Mouse (Mus musculus) small intestine, adult 2 months (tissue): ENCODE results near the gene Derl2. TPM values are rescaled to one million over a fixed set of nuclear protein-coding genes. Genes with fewer than 3 reads are reported as not detected.

ENCODE experiments used
- H3K27ac ChIP-seq: fragments of 200-500 bp; 2 replicates; pipeline ENCODE4 v1.5.1; 2012; ENCODE audit warnings: low read depth, low read length, control low read depth, inconsistent platforms; ENCODE audit not compliant: insufficient read depth
- H3K27me3 ChIP-seq: fragments of 200-500 bp; 2 replicates; pipeline ENCODE4 v1.6.1; 2012; ENCODE audit warnings: mild to moderate bottlenecking, moderate library complexity, low read length, inconsistent platforms; ENCODE audit not compliant: control insufficient read depth, insufficient read depth
- H3K36me3 ChIP-seq: fragments of 200-500 bp; 2 replicates; pipeline ENCODE4 v1.6.1; 2012; ENCODE audit warnings: mild to moderate bottlenecking, low read length, control low read depth, inconsistent platforms; ENCODE audit not compliant: control insufficient read depth, insufficient read depth
- H3K4me1 ChIP-seq: fragments of 200-500 bp; 2 replicates; pipeline ENCODE4 v1.6.1; 2012; ENCODE audit warnings: low read length, inconsistent platforms, mixed read lengths; ENCODE audit not compliant: control insufficient read depth, insufficient read depth, insufficient read length
- H3K4me3 ChIP-seq: fragments of 200-500 bp; 2 replicates; pipeline ENCODE4 v1.5.1; 2012; ENCODE audit warnings: low read depth, mild to moderate bottlenecking, control low read depth, inconsistent platforms, low read length, moderate library complexity
- CTCF ChIP-seq: fragments of 200-500 bp; IDR thresholded peaks from 2 replicates; pipeline ENCODE4 v1.5.1; 2012; ENCODE audit warnings: low read depth, mild to moderate bottlenecking, control low read depth, inconsistent platforms, low read length, moderate library complexity, mixed read lengths; ENCODE audit not compliant: insufficient replicate concordance, insufficient read length; ENCODE audit errors: extremely low read depth
- POLR2A ChIP-seq: fragments of 200-500 bp; IDR thresholded peaks from 2 replicates; pipeline ENCODE4 v1.6.1; 2012; ENCODE audit warnings: low read depth, mild to moderate bottlenecking, control low read depth, inconsistent platforms, low read length, moderate library complexity
- whole genome bisulfite sequencing: fragments of 180-500 bp; shearing (Covaris S2); methylation state at CpG from one replicate; pipeline ENCODE4 v1.1.7; 2018; 5-methylcytosine and 5-hydroxymethylcytosine counted together
- polyA plus RNA-seq: library from polyadenylated mRNA; depleted of rRNA; stranded (reverse); fragments of >200 nt; gene quantifications from 2 replicates; pipeline ENCODE4 v1.2.3, GENCODE M21; 2012

Gene Derl2
- polyA plus RNA-seq, 1 experiment = 4.2 TPM

DNA sequence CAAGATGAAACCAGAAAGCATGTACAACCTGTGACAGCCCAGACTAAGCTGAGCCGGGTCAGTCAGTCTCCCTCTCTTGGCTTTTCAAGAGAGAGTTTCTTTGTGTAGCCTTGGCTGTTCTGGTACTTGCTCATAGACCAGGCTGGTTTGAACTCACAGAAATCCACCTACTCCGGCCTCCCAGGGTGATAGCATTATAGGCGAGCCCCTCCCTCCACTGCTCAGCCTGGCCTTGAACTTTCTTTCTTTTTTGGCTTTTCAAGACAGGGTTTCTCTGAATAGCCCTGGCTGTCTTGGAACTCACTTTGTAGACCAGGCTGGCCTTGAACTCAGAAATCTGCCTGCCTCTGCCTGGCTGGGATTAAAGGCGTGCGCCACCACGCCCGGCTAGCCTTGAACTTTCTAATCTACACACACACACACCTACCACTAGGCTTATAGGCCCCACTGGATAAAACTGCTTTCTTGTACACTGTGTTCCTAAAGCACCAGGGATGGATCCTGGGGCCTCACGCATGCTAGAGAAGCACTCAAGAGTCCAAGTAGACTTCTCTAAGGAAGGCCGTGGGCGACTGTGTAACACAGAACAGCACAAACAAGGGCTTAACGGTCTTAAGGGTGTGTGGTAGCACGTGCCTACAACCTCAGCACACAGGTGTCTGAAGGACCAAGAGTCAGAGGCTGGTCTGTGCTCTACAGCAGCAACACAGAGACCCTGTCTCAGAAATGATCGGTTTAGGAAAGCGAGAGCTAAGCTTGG is 38.7 kb downstream of the Derl2 start:
- WGBS = 82% methylated on average over 14 of the region's 14 CpGs
- no peak overlapping the region for H3K27ac ChIP-seq
- no peak overlapping the region for H3K4me3 ChIP-seq
- H3K36me3 ChIP-seq = peaks cover 42% of the 10 kb centered on the region
- peaks cover 3% of the 10 kb centered on the region; the same call in 1 of the 2 replicates for H3K4me1 ChIP-seq
- TF ChIP-seq CTCF (no peak), POLR2A (no peak)
- H3K27me3 ChIP-seq = no peaks in the 10 kb centered on the region

DNA sequence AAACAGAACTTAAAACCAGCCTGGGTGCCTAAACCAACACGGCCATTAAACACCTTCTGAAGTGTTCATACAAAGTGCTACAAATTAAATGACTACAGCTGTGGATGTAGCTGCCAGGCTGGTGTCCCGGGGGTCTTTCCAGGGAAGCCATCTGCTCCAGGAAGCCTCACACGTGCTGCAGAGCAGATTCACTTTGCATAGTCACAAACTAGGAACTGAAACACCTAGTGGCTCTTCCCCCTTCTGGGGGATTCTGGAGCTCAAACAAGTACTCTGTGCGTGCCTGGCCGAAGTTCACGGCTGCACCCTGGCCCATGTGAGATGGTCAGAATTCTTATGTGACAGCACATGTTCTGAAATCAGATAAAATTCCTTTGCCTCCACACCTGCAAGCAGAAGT is 39.4 kb downstream of the Derl2 start:
- no peak overlapping the region for H3K27ac ChIP-seq
- no peaks in the 10 kb centered on the region for H3K27me3 ChIP-seq
- H3K4me3 ChIP-seq = no peak overlapping the region
- 72% methylated on average over 6 of the region's 6 CpGs for WGBS
- H3K4me1 ChIP-seq = peaks cover 3% of the 10 kb centered on the region; the same call in 1 of the 2 replicates
- peaks cover 42% of the 10 kb centered on the region for H3K36me3 ChIP-seq
- no peak for TF ChIP-seq CTCF
- TF ChIP-seq POLR2A = no peak

DNA sequence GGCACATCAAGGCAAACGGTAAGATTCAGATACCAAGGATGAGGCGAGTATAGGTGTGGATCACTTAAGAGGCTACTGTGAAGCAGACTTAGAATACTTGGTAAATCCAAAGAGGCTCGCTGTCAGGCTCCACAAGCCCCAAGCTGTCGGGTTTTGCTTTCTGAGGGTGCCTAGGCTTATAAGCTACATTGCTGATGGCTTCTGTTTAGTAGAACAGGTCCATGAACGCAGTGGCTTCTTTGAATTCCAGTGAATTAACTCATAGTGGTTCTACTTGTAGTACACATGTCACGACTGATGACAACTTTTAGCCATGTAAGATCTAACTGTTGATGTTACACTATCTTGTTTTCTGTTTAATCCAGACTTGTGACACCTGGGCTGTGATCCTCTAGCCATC is 42.3 kb downstream of the Derl2 start:
- no peak overlapping the region for H3K27ac ChIP-seq
- no peak for TF ChIP-seq CTCF
- TF ChIP-seq POLR2A = no peak
- no peak overlapping the region for H3K4me3 ChIP-seq
- peaks cover 44% of the 10 kb centered on the region for H3K36me3 ChIP-seq
- H3K27me3 ChIP-seq = no peaks in the 10 kb centered on the region
- 81% methylated on average over 6 of the region's 6 CpGs for WGBS
- no peaks in the 10 kb centered on the region for H3K4me1 ChIP-seq

DNA sequence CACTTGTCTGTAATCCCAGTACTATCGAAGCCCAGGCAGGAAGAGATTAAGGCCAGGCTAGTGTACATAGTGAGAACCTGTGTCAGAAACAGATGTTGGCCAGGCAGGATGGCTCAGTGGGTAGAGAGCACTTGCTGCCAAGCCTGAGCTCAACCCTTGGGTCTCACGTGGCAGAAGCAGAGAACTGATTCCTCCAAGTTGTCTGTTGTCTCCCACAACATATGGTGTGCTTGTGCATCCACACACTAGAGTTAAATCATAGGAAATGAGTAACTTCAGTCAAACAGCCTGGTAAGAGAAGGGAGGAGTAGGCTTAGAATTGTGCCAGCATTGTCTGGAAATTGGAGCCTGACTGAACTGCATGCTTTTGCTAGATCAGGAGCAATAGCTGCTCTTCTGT is 44.4 kb downstream of the Derl2 start:
- no peak for TF ChIP-seq CTCF
- H3K36me3 ChIP-seq = peaks cover 39% of the 10 kb centered on the region
- WGBS = 64% methylated on average over 2 of the region's 2 CpGs

DNA sequence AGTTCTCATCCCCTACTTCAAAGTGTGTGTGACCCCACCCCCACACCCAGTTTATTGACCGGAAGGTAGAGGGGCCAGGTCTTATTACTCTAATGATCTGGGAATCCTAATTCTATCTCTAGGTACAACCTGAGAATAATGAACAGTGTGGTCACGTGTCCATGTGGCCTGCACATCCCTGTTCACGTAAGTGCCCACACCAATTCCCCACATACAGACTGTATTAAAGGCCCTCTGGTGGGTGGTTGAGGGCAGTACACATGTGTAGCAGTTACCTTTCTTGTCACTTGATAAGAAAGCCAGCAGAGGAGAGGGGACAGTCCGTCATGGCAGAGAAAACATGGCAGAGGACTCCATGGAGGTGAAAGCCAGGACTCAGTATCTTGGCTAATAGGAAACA is 45.7 kb downstream of the Derl2 start:
- TF ChIP-seq POLR2A = no peak
- peak; percentile 31; the same call in 1 of the 2 replicates for TF ChIP-seq CTCF
- Histone ChIP-seq H3K4me3 (no peak overlapping the region), H3K4me1 (peaks cover 5% of the 10 kb centered on the region), H3K36me3 (peaks cover 29% of the 10 kb centered on the region), H3K27ac (no peak overlapping the region), H3K27me3 (no peaks in the 10 kb centered on the region)
- 78% methylated on average over 4 of the region's 4 CpGs for WGBS

More for the DNA sequence above, 44.4 kb downstream of the Derl2 start:
- Histone ChIP-seq H3K4me3 (no peak overlapping the region), H3K27ac (no peak overlapping the region), H3K27me3 (no peaks in the 10 kb centered on the region), H3K4me1 (peaks cover 5% of the 10 kb centered on the region)

DNA sequence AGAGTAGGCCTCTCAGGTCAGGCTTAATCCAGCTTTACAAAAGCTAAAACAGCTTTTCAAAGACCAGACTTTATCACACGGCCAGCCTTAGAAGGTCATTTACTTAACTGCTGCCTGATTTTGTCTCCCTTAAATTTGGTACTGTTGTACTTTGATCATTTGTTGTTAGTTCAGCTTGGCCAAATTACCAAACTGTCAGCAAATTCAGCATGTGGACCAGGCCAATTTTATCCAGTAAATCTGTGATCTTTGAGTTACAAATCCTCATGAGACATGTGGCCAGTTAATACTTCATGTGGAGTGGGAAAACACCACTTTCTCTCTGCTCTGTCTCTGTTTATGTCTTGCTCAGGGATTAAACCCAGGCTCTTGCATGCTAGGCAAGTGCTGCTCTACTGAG is 47.1 kb downstream of the Derl2 start:
- Histone ChIP-seq H3K27me3 (no peaks in the 10 kb centered on the region), H3K36me3 (peaks cover 20% of the 10 kb centered on the region), H3K27ac (no peak overlapping the region), H3K4me1 (peaks cover 7% of the 10 kb centered on the region), H3K4me3 (no peak overlapping the region)
- TF ChIP-seq CTCF = no peak
- TF ChIP-seq POLR2A = no peak
- WGBS = 72% methylated on average over 1 of the region's 1 CpGs

DNA sequence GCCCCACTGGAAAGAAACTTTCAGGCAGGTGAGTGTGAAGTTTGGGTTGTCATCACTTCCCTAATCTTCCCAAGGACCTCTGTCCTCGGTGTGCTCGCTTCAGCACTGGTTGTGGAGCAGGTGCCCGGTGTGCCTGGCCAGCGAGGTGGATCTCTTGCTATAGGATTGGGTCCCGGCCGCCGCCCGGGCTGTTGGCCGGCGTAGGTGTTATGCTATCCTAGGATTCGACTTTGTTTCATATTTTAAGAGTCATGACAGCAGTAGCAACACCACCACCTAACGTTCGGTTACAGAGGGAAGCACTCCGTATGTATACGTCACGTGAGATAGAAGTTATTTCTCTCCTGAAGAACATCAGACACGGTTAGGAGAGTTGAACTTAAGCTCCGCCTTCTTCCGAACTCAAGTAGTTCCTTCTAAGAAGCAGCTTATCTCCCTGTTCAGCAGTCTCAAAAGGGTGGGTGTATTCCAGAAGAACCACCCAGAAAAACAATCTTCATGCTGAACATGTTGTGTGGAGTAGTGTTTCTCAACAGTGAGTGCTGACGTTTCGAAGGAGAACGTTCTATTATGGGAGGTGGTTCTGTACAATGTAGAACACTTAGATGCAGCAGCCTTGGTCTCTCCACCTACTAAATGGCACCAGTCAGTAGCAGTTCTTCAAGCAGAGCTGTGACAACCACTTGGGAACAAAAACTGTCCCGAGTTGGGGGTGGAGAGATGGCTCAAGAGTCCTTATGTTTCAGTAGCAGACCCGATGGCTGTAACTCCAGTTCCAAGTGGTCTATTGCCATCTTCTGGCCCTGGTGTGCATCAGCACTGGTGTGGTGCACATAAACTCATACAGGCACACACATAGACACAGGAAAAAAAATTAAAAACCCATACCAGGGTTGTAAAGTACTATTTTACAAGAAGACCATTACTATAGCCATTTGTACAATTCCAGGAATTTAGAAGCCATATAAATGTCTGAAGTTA is 48.8 kb downstream of the Derl2 start:
- TF ChIP-seq POLR2A (no peak), CTCF (0 out of 2 replicates have a peak, but pooled peaks have one; percentile 12)
- peak overlapping the region; percentile 96 for H3K4me3 ChIP-seq
- 12% methylated on average over 24 of the region's 24 CpGs for WGBS

More for the DNA sequence above, 48.8 kb downstream of the Derl2 start:
- Histone ChIP-seq H3K4me1 (peaks cover 7% of the 10 kb centered on the region), H3K27me3 (no peaks in the 10 kb centered on the region), H3K36me3 (peaks cover 11% of the 10 kb centered on the region), H3K27ac (peak overlapping the region; percentile 90)
